Mouse (Mus musculus): ENCODE measurements around the gene Cyp3a57. TPM values are rescaled to one million over a fixed set of nuclear protein-coding genes. Genes with fewer than 3 reads are reported as not detected.

The Cyp3a57 gene
- polyA plus RNA-seq (2012; rRNA removed), result 1.1 and 1.2 TPM in 2 replicates

GRCm38 (mm10) chr5:145344941-145345340 is at the start of gene Cyp3a57:
TSS of gene Cyp3a57 (plus strand) at chr5:145345279.

Other genes starting within 250 kb of the Cyp3a57 start
- 144 and 173 TPM in 2 replicates for gene Arpc1b, start 231.1 kb upstream of the Cyp3a57 start, polyA plus RNA-seq (2012; rRNA removed)
- 27.2 and 31.1 TPM in 2 replicates for gene Pdap1, start 205.0 kb upstream of the Cyp3a57 start, polyA plus RNA-seq (2012; rRNA removed)
- gene Bud31, start 204.9 kb upstream of the Cyp3a57 start, polyA plus RNA-seq (2012; rRNA removed), result 59.2 and 65.9 TPM in 2 replicates
- 5.8 and 6.1 TPM in 2 replicates for gene Ptcd1, start 178.2 kb upstream of the Cyp3a57 start, polyA plus RNA-seq (2012; rRNA removed)
- gene Cpsf4, start 178.1 kb upstream of the Cyp3a57 start, polyA plus RNA-seq (2012; rRNA removed), result 22.4 and 22.9 TPM in 2 replicates
- gene Atp5j2, start 153.2 kb upstream of the Cyp3a57 start, polyA plus RNA-seq (2012; rRNA removed), result 198 and 202 TPM in 2 replicates
- 2.5 and 2.6 TPM in 2 replicates for gene Zkscan14, start 143.4 kb upstream of the Cyp3a57 start, polyA plus RNA-seq (2012; rRNA removed)
- 2.7 and 2.8 TPM in 2 replicates for gene Zkscan5, start 140.7 kb upstream of the Cyp3a57 start, polyA plus RNA-seq (2012; rRNA removed)
- gene Zfp655, start 113.6 kb upstream of the Cyp3a57 start, polyA plus RNA-seq (2012; rRNA removed), result 13.3 and 14.3 TPM in 2 replicates
- gene Zscan25, start 64.8 kb upstream of the Cyp3a57 start, polyA plus RNA-seq (2012; rRNA removed), result 4.3 and 5.4 TPM in 2 replicates
- 87.9 and 111 TPM in 2 replicates for gene Cyp3a16, start 124.4 kb downstream of the Cyp3a57 start, polyA plus RNA-seq (2012; rRNA removed)
- 0.03 and 0.06 TPM in 2 replicates for gene Cyp3a41b, start 239.5 kb downstream of the Cyp3a57 start, polyA plus RNA-seq (2012; rRNA removed)